Mouse (Mus musculus): ENCODE measurements at regions not wholly inside any gene's neighbourhood (a gene's known extent, or its start where the extent isn't known, plus 50 kb on each side); places are given as distances from the start of the nearest gene placed in this dataset.

GRCm38 (mm10) chr3:14967235-14967634 is 81.2 kb downstream of the Car2 start:
- H3K4me1 ChIP-seq (ENCODE audit: insufficient read depth), result no peaks in the 10 kb centered on the region
- no peaks in the 10 kb centered on the region for H3K27me3 ChIP-seq (ENCODE audit: insufficient read depth, low read length)
- no peak for TF ChIP-seq CTCF (IDR thresholded peaks at IDR 0.05; ENCODE audit: low read depth)
- ATAC-seq (no peak), DNase-seq (no peak)
- no peak overlapping the region for H3K27ac ChIP-seq (ENCODE audit: low read depth, low read length)
- 78% methylated on average over 5 of the region's 5 CpGs for WGBS
- H3K4me2 ChIP-seq (ENCODE audit: low read depth), result no peak overlapping the region
- no peak overlapping the region for H3K9ac ChIP-seq
- no peaks in the 10 kb centered on the region for H3K36me3 ChIP-seq (ENCODE audit: insufficient read depth)
- no peak overlapping the region for H3K4me3 ChIP-seq (ENCODE audit: low read depth, low read length)
- H3K9me3 ChIP-seq (ENCODE audit: low read length), result no peaks in the 10 kb centered on the region

GRCm38 (mm10) chr3:14968345-14968744 is 82.3 kb downstream of the Car2 start:
- H3K4me1 ChIP-seq (ENCODE audit: insufficient read depth), result no peaks in the 10 kb centered on the region
- ATAC-seq (no peak), DNase-seq (no peak)
- 81% methylated on average over 1 of the region's 1 CpGs for WGBS
- no peaks in the 10 kb centered on the region for H3K9me3 ChIP-seq (ENCODE audit: low read length)
- H3K27ac ChIP-seq (ENCODE audit: low read depth, low read length), result no peak overlapping the region
- no peak overlapping the region for H3K4me2 ChIP-seq (ENCODE audit: low read depth)
- TF ChIP-seq CTCF (IDR thresholded peaks at IDR 0.05; ENCODE audit: low read depth), result no peak
- no peaks in the 10 kb centered on the region for H3K36me3 ChIP-seq (ENCODE audit: insufficient read depth)
- no peak overlapping the region for H3K9ac ChIP-seq
- no peak overlapping the region for H3K4me3 ChIP-seq (ENCODE audit: low read depth, low read length)
- no peaks in the 10 kb centered on the region for H3K27me3 ChIP-seq (ENCODE audit: insufficient read depth, low read length)

GRCm38 (mm10) chr3:14969698-14970097 is 83.6 kb downstream of the Car2 start:
- 86% methylated on average over 6 of the region's 6 CpGs for WGBS
- Histone ChIP-seq H3K27me3 (ENCODE audit: insufficient read depth, low read length) (no peaks in the 10 kb centered on the region), H3K9me3 (ENCODE audit: low read length) (no peaks in the 10 kb centered on the region), H3K36me3 (ENCODE audit: insufficient read depth) (no peaks in the 10 kb centered on the region), H3K9ac (no peak overlapping the region), H3K27ac (ENCODE audit: low read depth, low read length) (no peak overlapping the region), H3K4me2 (ENCODE audit: low read depth) (no peak overlapping the region), H3K4me1 (ENCODE audit: insufficient read depth) (no peaks in the 10 kb centered on the region), H3K4me3 (ENCODE audit: low read depth, low read length) (no peak overlapping the region)
- TF ChIP-seq CTCF (IDR thresholded peaks at IDR 0.05; ENCODE audit: low read depth), result no peak
- DNase-seq (no peak), ATAC-seq (no peak)

- 86% methylated on average over 2 of the region's 2 CpGs for WGBS
Observed at GRCm38 (mm10) chr3:14971647-14972046, 85.6 kb downstream of the Car2 start.

GRCm38 (mm10) chr3:14974758-14975157 is 88.7 kb downstream of the Car2 start:
- H3K4me1 ChIP-seq (ENCODE audit: insufficient read depth), result no peaks in the 10 kb centered on the region
- WGBS, result 94% methylated on average over 2 of the region's 2 CpGs
- H3K36me3 ChIP-seq (ENCODE audit: insufficient read depth), result no peaks in the 10 kb centered on the region
- no peak overlapping the region for H3K9ac ChIP-seq
- no peak overlapping the region for H3K4me2 ChIP-seq (ENCODE audit: low read depth)
- no peak for ATAC-seq
- no peak for DNase-seq
- H3K4me3 ChIP-seq (ENCODE audit: low read depth, low read length), result no peak overlapping the region
- TF ChIP-seq CTCF (IDR thresholded peaks at IDR 0.05; ENCODE audit: low read depth), result no peak
- no peaks in the 10 kb centered on the region for H3K27me3 ChIP-seq (ENCODE audit: insufficient read depth, low read length)
- no peak overlapping the region for H3K27ac ChIP-seq (ENCODE audit: low read depth, low read length)
- no peaks in the 10 kb centered on the region for H3K9me3 ChIP-seq (ENCODE audit: low read length)

More at GRCm38 (mm10) chr3:14971647-14972046, 85.6 kb downstream of the Car2 start:
- Histone ChIP-seq H3K36me3 (ENCODE audit: insufficient read depth) (no peaks in the 10 kb centered on the region), H3K27ac (ENCODE audit: low read depth, low read length) (no peak overlapping the region), H3K27me3 (ENCODE audit: insufficient read depth, low read length) (no peaks in the 10 kb centered on the region), H3K4me1 (ENCODE audit: insufficient read depth) (no peaks in the 10 kb centered on the region), H3K4me3 (ENCODE audit: low read depth, low read length) (no peak overlapping the region), H3K4me2 (ENCODE audit: low read depth) (no peak overlapping the region), H3K9me3 (ENCODE audit: low read length) (no peaks in the 10 kb centered on the region), H3K9ac (no peak overlapping the region)
- DNase-seq (no peak), ATAC-seq (no peak)
- no peak for TF ChIP-seq CTCF (IDR thresholded peaks at IDR 0.05; ENCODE audit: low read depth)

- Histone ChIP-seq H3K27me3 (ENCODE audit: insufficient read depth, low read length) (no peaks in the 10 kb centered on the region), H3K9me3 (ENCODE audit: low read length) (no peaks in the 10 kb centered on the region), H3K27ac (ENCODE audit: low read depth, low read length) (no peak overlapping the region), H3K36me3 (ENCODE audit: insufficient read depth) (no peaks in the 10 kb centered on the region), H3K9ac (no peak overlapping the region), H3K4me3 (ENCODE audit: low read depth, low read length) (no peak overlapping the region), H3K4me1 (ENCODE audit: insufficient read depth) (no peaks in the 10 kb centered on the region), H3K4me2 (ENCODE audit: low read depth) (no peak overlapping the region)
- TF ChIP-seq CTCF (IDR thresholded peaks at IDR 0.05; ENCODE audit: low read depth), result no peak
- ATAC-seq (no peak), DNase-seq (no peak)
- 88% methylated on average over 2 of the region's 2 CpGs for WGBS
Observed at GRCm38 (mm10) chr3:14975203-14975602, 89.1 kb downstream of the Car2 start.

GRCm38 (mm10) chr3:14979116-14979613 is 93.1 kb downstream of the Car2 start:
- WGBS, result 23% methylated on average over 5 of the region's 5 CpGs
- Histone ChIP-seq H3K27ac (ENCODE audit: low read depth, low read length) (no peak overlapping the region), H3K4me1 (ENCODE audit: insufficient read depth) (no peaks in the 10 kb centered on the region), H3K9ac (no peak overlapping the region), H3K36me3 (ENCODE audit: insufficient read depth) (no peaks in the 10 kb centered on the region), H3K4me2 (ENCODE audit: low read depth) (no peak overlapping the region), H3K9me3 (ENCODE audit: low read length) (no peaks in the 10 kb centered on the region), H3K27me3 (ENCODE audit: insufficient read depth, low read length) (no peaks in the 10 kb centered on the region), H3K4me3 (ENCODE audit: low read depth, low read length) (no peak overlapping the region)
- DNase-seq (no peak), ATAC-seq (no peak)
- TF ChIP-seq CTCF (IDR thresholded peaks at IDR 0.05; ENCODE audit: low read depth), result no peak

GRCm38 (mm10) chr3:14989635-14990034 is 103.6 kb downstream of the Car2 start:
- WGBS, result 87% methylated on average over 3 of the region's 3 CpGs

More at GRCm38 (mm10) chr3:14989635-14990034, 103.6 kb downstream of the Car2 start:
- H3K27me3 ChIP-seq (ENCODE audit: insufficient read depth, low read length), result no peaks in the 10 kb centered on the region
- no peak overlapping the region for H3K27ac ChIP-seq (ENCODE audit: low read depth, low read length)
- no peak overlapping the region for H3K4me3 ChIP-seq (ENCODE audit: low read depth, low read length)
- ATAC-seq, result no peak
- TF ChIP-seq CTCF (IDR thresholded peaks at IDR 0.05; ENCODE audit: low read depth), result no peak
- no peak overlapping the region for H3K4me2 ChIP-seq (ENCODE audit: low read depth)
- no peak overlapping the region for H3K9ac ChIP-seq
- no peaks in the 10 kb centered on the region for H3K4me1 ChIP-seq (ENCODE audit: insufficient read depth)
- H3K36me3 ChIP-seq (ENCODE audit: insufficient read depth), result no peaks in the 10 kb centered on the region
- no peak for DNase-seq
- no peaks in the 10 kb centered on the region for H3K9me3 ChIP-seq (ENCODE audit: low read length)
